ENCODE assay signal across 8 mouse cellular contexts in the genomic region with DNA sequence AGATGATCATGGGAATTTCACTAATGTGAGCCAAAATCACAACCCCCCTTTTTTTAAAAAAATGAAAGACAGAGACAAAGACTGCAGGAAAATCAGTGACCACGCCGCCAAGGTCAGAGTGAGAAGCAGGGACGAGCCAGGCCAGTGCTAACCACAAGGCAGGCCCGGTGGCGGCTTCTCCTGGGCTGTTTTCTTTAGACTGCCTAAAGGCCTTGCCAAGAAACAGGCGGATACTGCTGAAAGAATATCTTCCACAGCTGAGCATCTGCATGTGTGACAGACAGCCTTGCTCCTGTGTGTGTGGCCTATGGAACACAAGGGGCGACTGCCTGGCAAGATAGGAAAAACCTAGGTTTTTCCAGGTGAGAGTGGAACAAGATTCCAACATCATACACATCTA.
DNase-seq lines count a peak whose midpoint lies in the region; ATAC-seq and TF ChIP-seq lines count a peak whose summit lies in the region.
"Had no signal": no experiment of that assay in that cellular context is flagged by ENCODE, and none has a peak within 500 bp of the region (broad histone marks: within the 10 kb centered on the region; RNA-seq: fewer than 3 reads in every experiment).

No protein-coding gene starts in this region.

- no peak overlapping the region for H3K9ac ChIP-seq in kidney, postnatal 0 days (ENCODE audit: low read depth, low read length)
- no peak overlapping the region for H3K9ac ChIP-seq in kidney, embryonic 15.5 days
- H3K9ac ChIP-seq: neural tube, embryonic 12.5 days had no signal

- intact Hi-C loops in heart, postnatal 36 days (cut with DNase I) = no loop called here

- no peak overlapping the region for H3K4me2 ChIP-seq in kidney, postnatal 0 days (ENCODE audit: low read length)
- no peak overlapping the region for H3K4me2 ChIP-seq in kidney, embryonic 15.5 days
- H3K4me2 ChIP-seq: neural tube, embryonic 12.5 days had no signal

- no peak for TF ChIP-seq CTCF in kidney, postnatal 0 days (IDR thresholded peaks at IDR 0.05; ENCODE audit: low read depth)
- TF ChIP-seq CTCF in lung, adult 2 months (IDR thresholded peaks at IDR 0.05; ENCODE audit: insufficient read depth, low read length) = no peak

- H3K27ac ChIP-seq in kidney, postnatal 0 days = no peak overlapping the region
- no peak overlapping the region for H3K27ac ChIP-seq in kidney, embryonic 15.5 days
- H3K27ac ChIP-seq: neural tube, embryonic 12.5 days had no signal

- H3K36me3 ChIP-seq in kidney, postnatal 0 days (ENCODE audit: insufficient read depth, low read length) = no peaks in the 10 kb centered on the region
- no peaks in the 10 kb centered on the region for H3K36me3 ChIP-seq in kidney, embryonic 15.5 days
- H3K36me3 ChIP-seq: neural tube, embryonic 12.5 days had no signal

- H3K27me3 ChIP-seq in kidney, postnatal 0 days (ENCODE audit: insufficient read depth, low read length) = no peaks in the 10 kb centered on the region
- H3K27me3 ChIP-seq in kidney, embryonic 15.5 days = no peaks in the 10 kb centered on the region
- H3K27me3 ChIP-seq: neural tube, embryonic 12.5 days had no signal

- no peaks in the 10 kb centered on the region for H3K4me1 ChIP-seq in kidney, postnatal 0 days (replicated peaks; ENCODE audit: insufficient read depth, low read length)
- no peaks in the 10 kb centered on the region for H3K4me1 ChIP-seq in kidney, embryonic 15.5 days
- H3K4me1 ChIP-seq in lung, adult 2 months (ENCODE audit: control insufficient read depth, insufficient read depth, low read length) = no peaks in the 10 kb centered on the region

- no peak for ATAC-seq in kidney, postnatal 0 days (replicated peaks; ENCODE audit: low FRiP score, low read depth)
- no peak for ATAC-seq in kidney, embryonic 15.5 days (replicated peaks; ENCODE audit: low FRiP score)
- ATAC-seq in common myeloid progenitor, adult 5-6 weeks (replicated peaks; ENCODE audit: low read depth, poor library complexity, severe bottlenecking) = peak; percentile 31; the same call in 1 of the 2 replicates

- no peak overlapping the region for H3K4me3 ChIP-seq in kidney, postnatal 0 days (replicated peaks; ENCODE audit: low read depth, low read length)
- no peak overlapping the region for H3K4me3 ChIP-seq in kidney, embryonic 15.5 days (replicated peaks)
- H3K4me3 ChIP-seq in lung, adult 2 months (replicated peaks; ENCODE audit: extremely low read depth, low read depth, low read length) = no peak overlapping the region
- H3K4me3 ChIP-seq: neural tube, embryonic 12.5 days had no signal

- peak; percentile 39 for DNase-seq in kidney, postnatal 0 days (ENCODE audit: low spot score)
- peak; percentile 56 for DNase-seq in NIH3T3 (ENCODE audit: low read depth)
- DNase-seq in heart, postnatal 36 days = peak; percentile 11 to 21
- no peak for DNase-seq in lung, adult 2 months
- no peak for DNase-seq in layer of hippocampus, postnatal 25 days (ENCODE audit: extremely low spot score in 1 of 2, low spot score in 1 of 2)

- WGBS in kidney, postnatal 0 days = 58% methylated on average over 7 of the region's 7 CpGs
- WGBS in kidney, embryonic 15.5 days = 65% methylated on average over 7 of the region's 7 CpGs
- WGBS in lung, adult 2 months = 72% methylated on average over 7 of the region's 7 CpGs

- no peaks in the 10 kb centered on the region for H3K9me3 ChIP-seq in kidney, postnatal 0 days (replicated peaks; ENCODE audit: low read length)
- H3K9me3 ChIP-seq in kidney, embryonic 15.5 days (replicated peaks) = peaks cover 5% of the 10 kb centered on the region; the same call in 1 of the 2 replicates

- TF ChIP-seq POLR2A in lung, adult 2 months (IDR thresholded peaks at IDR 0.05; ENCODE audit: borderline replicate concordance, extremely low read depth, low read depth, low read length) = no peak

Comparison
In these comparisons a context has a peak if more than half of its experiments do, and no peak if none do; other contexts are left out.
1. DNase-seq: peak in kidney, postnatal 0 days (single experiment), NIH3T3 (single experiment) and heart, postnatal 36 days (2 of 2); none in lung, adult 2 months (single experiment) and layer of hippocampus, postnatal 25 days (0 of 2).